Mouse (Mus musculus): ENCODE data around the gene Tmed3.

Gene Tmed3

DNA sequence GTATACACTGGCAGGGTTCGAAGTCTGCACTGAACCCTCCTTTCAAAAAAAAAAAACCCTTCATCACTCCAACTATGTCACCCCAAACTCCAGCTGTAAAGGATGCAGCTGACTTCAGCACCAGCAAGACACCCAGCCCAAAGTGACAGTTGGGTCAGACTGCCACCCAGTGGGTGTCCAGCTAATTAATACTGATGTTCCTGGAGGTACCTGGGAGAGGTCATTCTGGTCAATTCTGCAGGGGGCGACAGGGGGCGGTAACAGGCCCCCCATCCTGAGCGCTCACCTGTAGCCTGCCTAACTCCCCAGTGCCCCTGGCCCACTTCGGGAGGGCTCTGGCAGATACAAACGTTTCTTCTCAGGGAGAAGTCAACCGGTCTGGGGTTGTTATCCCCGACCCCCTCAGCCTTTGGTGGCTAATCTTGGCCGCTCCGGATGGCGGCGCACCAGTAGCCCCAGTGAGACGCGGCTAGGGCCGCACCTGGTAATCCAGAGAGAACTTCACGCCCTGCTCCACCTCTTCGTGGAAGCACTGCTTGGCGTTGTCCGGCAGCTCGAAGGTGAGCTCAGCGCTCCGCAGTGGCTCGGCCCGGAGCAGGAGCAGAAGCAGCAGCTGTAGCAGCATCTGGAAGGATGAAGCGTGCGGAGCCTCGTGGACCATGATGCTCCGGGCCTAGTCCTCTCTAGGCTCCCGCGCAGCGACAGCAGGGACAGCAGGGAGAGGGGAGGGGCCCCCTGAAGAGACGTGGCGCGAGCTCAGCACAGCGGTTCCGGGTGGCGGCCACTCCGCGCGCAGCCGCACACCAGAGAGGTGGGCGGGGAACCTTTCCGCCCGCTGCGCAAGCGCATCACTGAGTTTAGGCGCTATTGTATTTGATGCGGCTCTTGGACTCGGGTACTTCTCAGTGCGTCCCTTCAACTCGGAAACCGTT is at the start of gene Tmed3:
Tmed3 (minus strand) TSS at position 804 of the 932 bp plus-strand sequence.
- peak; percentile 88 for DNase-seq (ENCODE audit: low spot score in 2 of 2)

GRCm38 (mm10) chr9:89740041-89740440 is 35.2 kb upstream of the Tmed3 start:
- no peak for DNase-seq (ENCODE audit: low spot score in 2 of 2)

- no peak for DNase-seq (ENCODE audit: low spot score in 2 of 2)
Measured at GRCm38 (mm10) chr9:89738295-89738694, 33.4 kb upstream of the Tmed3 start, which contains the start of gene Ankrd34c. Ankrd34c (minus strand) TSS chr9:89738475.

DNA sequence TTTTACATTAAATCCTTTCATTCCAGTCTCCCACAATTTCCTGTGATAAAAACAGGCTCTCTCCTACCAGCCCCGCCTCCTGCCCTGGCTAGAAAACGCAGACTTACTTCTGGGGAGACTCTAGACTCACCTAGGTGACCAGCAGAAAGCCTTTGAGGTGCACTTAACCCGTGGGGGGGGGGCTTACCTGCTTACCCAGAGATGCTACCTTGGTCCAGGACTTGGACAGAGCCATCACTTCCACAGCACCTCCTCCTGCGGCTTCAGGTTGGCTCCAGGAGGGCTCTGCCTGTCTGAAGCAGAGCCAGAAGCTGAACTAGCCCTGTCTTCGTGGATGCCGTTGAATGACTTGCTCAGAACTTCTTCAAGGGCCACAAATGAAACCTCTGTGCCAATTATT is 33.0 kb upstream of the Tmed3 start:
- no peak for DNase-seq (ENCODE audit: low spot score in 2 of 2)

DNA sequence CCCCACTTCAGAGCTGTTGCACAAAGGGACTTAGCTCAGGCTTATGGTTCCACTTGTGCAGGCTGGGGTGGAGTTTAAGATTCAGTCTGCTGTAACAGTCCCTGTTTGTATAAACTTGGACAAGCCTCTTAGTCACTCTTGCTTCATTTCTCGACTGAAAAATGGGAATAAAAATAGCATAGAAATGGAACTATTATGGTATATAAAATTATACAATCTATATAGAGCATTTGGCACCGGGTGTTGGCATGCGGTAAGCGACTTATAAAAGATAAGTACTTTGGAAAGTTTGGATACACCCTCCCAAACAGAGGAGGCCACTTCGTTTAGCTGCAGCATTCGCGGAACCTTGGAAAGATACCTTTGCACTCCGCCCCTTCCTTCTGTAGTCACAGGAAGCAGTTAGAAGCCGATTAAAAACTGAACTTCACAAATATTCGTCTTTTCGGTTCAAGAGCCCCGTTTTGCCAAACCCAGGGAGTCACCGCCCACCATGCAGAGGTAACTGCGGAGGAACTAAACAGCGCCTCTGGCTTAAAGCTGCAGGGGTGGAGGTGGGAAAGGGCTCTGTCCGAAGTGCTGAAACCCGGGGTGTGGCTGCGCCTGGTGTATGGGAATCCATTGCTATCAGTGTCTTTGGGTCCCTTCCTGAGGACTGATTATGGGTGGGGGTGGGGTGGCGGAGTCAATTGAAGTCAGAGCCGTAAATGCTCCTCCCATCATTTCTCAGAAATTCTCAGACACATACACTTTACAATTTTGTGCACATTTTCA is 32.3 kb upstream of the Tmed3 start:
- DNase-seq (ENCODE audit: low spot score in 2 of 2), result peak in 1 of 2 experiments; percentile 20

DNA sequence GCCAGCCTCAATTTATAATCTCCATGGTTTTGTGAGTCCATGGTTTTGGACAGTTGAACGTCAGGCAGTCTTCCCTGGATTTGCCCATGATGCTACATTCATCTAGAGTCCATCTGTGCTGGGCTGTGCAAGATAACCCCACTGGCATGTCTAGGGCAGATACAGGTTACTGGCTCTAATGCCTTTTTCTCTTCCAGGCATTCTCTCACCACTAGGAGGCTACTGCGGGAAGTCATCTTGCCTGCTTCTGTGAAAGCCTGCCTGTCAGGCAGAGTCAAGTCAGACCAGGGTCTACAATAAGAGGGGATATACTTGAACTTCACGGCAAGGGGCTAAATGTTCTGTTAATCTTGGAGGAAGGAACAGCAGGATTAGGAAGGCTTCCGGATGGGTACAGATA is 2.0 kb upstream of the Tmed3 start:
- DNase-seq (ENCODE audit: low spot score in 2 of 2), result no peak

GRCm38 (mm10) chr9:89705197-89705533 is 297 bp upstream of the Tmed3 start:
- DNase-seq (ENCODE audit: low spot score in 2 of 2), result no peak

DNA sequence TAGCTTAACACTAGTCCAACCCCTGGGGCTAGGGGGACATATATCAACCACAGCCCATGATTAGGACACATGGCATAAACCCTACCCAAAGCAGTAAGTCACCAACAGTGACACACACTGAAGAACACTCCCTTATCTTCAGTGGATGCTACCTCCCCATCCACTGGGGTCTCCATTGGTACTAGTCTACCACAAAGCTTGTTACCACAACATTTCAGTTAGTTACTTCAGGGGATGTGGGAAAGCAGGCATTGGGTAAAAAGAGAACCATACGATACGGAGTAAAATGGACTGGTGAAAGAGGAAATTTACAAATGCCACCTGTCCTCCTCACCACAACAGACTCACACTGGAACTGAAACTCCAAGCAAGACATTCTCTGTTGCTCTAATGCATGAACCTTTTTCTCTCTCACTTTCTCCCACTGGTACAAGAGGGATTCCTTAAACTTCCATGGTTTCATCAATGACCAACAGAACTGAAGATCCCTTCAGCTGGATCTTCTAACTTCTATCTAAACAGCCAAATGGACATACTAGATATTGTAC is 3.9 kb downstream of the Tmed3 start:
- no peak for DNase-seq (ENCODE audit: low spot score in 2 of 2)

- no peak for DNase-seq (ENCODE audit: low spot score in 2 of 2)
Measured at GRCm38 (mm10) chr9:89695143-89695542, 9.7 kb downstream of the Tmed3 start.

- no peak for DNase-seq (ENCODE audit: low spot score in 2 of 2)
Measured at GRCm38 (mm10) chr9:89693670-89694069, 11.2 kb downstream of the Tmed3 start.

- no peak for DNase-seq (ENCODE audit: low spot score in 2 of 2)
Measured at GRCm38 (mm10) chr9:89689179-89689578, 15.7 kb downstream of the Tmed3 start.

DNA sequence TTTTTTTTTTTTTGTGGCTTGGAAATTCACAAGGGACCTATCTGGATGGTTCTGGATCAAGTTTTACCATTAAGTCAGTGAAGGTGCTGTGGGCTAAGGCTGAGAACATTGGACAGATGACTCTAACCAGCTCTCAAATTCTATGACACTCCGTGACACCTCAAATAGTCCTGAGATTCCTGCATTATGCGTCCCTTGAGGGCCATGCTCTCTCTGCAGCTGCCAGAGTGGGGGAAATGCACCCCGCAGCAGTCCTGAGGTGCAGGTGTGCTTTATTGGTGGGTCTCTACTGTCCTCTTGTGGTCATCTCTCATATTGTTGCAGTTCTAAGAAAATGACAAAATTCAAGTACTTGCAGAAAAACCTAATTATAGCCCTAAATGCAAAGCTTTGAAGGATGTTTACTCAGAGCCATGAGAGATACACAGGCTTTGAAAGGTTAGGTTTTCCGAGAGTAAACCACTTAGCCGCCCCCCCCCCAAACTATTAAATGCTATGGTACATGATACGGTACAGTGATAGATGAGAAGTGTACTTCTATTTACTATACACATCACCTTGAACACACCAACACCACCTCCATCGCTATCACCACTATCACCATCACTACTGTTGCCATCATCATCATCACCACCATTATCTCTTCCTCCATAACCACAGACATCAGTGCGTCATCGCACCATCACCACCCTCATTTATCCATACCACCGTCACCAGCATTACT is 17.2 kb downstream of the Tmed3 start:
- DNase-seq (ENCODE audit: low spot score in 2 of 2), result no peak

GRCm38 (mm10) chr9:89686262-89686661 is 18.6 kb downstream of the Tmed3 start:
- DNase-seq (ENCODE audit: low spot score in 2 of 2), result no peak

GRCm38 (mm10) chr9:89678974-89679373 is 25.9 kb downstream of the Tmed3 start:
- no peak for DNase-seq (ENCODE audit: low spot score in 2 of 2)

- DNase-seq (ENCODE audit: low spot score in 2 of 2), result peak; percentile 34 to 80
Measured at GRCm38 (mm10) chr9:89674014-89674618, 30.8 kb downstream of the Tmed3 start.

DNA sequence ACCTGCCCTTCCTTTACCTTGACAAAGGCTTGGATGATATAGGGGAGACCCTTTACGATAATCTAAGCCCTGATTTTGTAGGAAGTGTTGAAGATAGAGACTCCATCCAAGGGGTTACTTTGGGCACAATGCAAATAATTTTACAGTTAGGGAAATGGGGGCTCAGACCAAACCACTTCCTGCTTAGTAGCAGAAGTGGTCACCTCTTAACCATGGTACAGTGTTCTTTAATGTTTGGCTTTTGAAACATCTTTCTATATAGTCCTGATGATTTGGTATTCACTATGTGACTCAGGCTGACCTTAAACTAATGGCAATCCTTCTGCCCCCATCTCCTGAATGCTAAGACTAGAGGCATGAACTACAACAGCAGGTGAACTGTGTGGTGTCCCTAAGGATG is 31.5 kb downstream of the Tmed3 start:
- no peak for DNase-seq (ENCODE audit: low spot score in 2 of 2)

DNA sequence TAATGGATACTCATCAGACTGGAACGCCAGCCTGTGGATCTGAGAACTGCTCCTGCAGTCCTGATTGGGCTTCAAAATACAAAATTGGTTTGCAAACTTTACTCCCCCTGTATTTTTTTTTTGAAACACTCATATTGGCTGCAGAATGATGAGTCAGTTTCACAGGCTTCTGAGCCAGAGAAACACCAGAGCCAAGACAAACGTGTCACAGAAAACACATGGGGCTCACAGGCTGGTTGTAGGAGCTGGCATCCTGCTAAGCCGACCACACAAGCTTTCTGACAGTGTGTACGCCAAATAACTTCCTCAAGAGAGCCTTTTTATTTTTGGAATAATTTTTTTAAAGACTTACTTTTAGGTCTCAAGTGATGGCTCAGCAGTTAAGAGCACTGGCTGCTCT is 35.0 kb downstream of the Tmed3 start:
- DNase-seq (ENCODE audit: low spot score in 2 of 2), result no peak

DNA sequence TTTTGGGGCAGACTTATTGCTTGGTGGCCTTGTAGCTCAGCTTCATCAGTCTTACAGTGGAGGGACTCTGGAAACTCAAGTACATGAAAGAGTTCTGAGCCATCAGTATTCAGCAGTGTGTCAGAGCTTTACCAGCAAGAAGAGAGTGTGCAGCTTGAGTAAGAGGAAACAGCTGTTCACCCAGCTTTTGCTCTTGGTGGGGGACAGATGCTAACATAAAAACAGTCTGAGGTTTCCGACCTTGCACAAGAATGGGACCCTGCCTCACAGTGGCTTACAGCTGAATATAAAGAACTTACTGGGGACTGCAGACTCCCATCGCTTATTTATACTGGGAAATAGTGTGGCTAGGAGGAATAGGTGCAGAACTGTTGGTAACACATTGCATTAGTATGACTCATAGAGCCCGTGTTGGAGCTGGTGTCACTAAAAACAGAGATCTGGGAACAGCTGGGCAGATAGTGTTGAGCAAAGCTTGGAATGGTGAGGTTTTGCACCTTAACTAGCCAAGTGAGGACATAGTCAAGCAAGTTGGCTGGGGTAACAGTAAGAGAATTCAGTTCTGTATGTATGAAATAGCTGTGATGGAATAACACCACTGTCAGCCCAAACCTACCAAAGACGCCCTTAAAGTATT is 37.4 kb downstream of the Tmed3 start:
- no peak for DNase-seq (ENCODE audit: low spot score in 2 of 2)

DNA sequence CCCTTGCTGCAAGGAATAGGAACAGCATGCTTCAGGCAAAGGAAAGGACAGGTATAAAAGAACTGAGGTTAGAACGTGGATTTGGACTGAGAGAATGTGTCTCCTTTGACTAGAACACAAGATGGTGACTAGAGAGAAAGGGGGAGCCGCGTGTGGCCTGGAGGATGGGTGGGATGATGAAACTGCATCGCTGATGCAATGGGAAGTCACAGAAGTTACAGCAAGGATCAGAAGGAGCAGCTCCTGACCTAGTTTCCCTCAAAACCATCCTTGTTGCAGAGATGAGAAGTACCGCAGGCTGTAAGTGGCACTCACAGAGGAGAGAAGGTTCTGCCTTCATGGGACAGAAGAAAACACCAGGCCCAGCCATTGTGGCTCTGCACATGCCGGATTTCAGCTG is 54.0 kb downstream of the Tmed3 start:
- no peak for DNase-seq (ENCODE audit: low spot score in 2 of 2)

All from urinary bladder, postnatal 4 days (tissue).